Mouse (Mus musculus) lung, adult 2 months (tissue): Measurements from ENCODE around the gene Laptm5. TPM values are rescaled to one million over a fixed set of nuclear protein-coding genes. Genes with fewer than 3 reads are reported as not detected.
A peak's percentile ranks its signal among the peaks of the same experiment; 100 is the strongest.

Source experiments
- DNase-seq: peaks from one replicate; pipeline ENCODE4 v3.0.0; 2022
- H3K4me1 ChIP-seq: fragments of 200-500 bp; 2 replicates; pipeline ENCODE4 v1.6.1; 2011; ENCODE audit warnings: low read length; ENCODE audit not compliant: control insufficient read depth, insufficient read depth
- H3K4me3 ChIP-seq: fragments of 200-500 bp; replicated peaks from 2 replicates; pipeline ENCODE3; 2011; ENCODE audit warnings: low read depth, mild to moderate bottlenecking, control low read depth, low read length; ENCODE audit errors: extremely low read depth
- CTCF ChIP-seq: fragments of 200-500 bp; IDR thresholded peaks from 2 replicates; pipeline ENCODE4 v1.5.1; 2011; ENCODE audit warnings: mild to moderate bottlenecking, low read length, control low read depth; ENCODE audit not compliant: insufficient read depth
- POLR2A ChIP-seq: fragments of 200-500 bp; IDR thresholded peaks from 2 replicates; pipeline ENCODE4 v1.6.1; 2011; ENCODE audit warnings: low read depth, mild to moderate bottlenecking, control low read depth, low read length, borderline replicate concordance; ENCODE audit errors: extremely low read depth
- WGBS: fragments of 180-500 bp; shearing (Covaris S2); methylation state at CpG from one replicate; pipeline ENCODE4 v1.1.7; 2018; 5-methylcytosine and 5-hydroxymethylcytosine counted together
- polyA plus RNA-seq: library from polyadenylated mRNA; depleted of rRNA; stranded (reverse); fragments of >200 nt; gene quantifications from 2 replicates; pipeline ENCODE4 v1.2.3, GENCODE M21; 2012

Laptm5 gene
- polyA plus RNA-seq, 1 experiment: 317 TPM

DNA sequence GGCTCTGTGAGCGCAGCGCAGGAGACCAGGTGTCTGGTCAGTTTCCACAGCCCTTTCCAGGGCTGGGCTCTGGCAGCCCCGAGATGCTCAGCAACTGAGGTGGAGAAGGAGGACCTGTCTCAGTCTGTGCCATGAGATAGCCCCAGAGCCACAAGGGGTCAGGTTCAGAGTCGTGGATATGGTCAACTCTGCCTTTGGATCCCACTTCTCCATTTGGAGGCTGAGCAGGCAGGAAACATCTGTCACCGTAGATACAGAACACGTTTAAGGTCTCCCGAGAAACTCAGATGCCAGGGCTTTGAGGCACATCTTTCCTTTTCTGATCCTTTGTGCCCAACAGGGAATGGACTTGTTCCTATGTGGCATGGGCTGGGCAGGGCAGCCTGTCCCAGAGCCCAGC, 31.9 kb downstream of the Laptm5 start:
- no peak for DNase-seq
- WGBS: 62% methylated on average over 7 of the region's 7 CpGs
- Histone ChIP-seq H3K4me1 (no peaks in the 10 kb centered on the region), H3K4me3 (no peak overlapping the region)
- TF ChIP-seq POLR2A (no peak), CTCF (no peak)

DNA sequence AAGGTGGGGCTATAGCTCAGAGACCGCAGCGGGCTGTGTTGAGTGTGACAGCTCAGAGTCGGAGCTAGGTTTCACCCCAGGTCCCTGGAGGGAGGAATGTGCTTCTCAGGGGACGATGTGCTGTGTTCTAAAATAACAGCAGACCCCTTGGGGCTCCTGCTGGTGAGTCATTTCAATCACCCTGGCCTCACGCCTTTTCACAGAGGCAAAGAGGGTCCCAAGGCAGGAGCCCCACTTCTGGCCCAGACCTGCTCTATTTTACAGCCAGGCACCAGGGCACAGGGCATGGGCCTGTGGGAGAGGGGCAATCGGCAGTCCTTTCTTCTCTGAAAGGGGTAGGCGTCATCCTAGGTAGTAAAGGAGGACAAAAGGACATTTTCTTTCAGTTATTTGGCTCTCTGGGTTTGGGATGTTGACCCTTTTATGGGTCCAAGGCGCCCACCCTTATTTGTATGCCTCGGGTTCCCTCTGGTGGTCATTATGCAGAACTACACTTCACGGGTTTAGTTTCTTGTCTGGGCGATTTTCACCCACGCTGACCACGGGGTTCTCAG, 34.2 kb downstream of the Laptm5 start:
- 25% methylated on average over 13 of the region's 13 CpGs for WGBS
- Histone ChIP-seq H3K4me3 (no peak overlapping the region), H3K4me1 (no peaks in the 10 kb centered on the region)
- TF ChIP-seq POLR2A: no peak
- TF ChIP-seq CTCF: peak; percentile 46
- peak; percentile 15 for DNase-seq

DNA sequence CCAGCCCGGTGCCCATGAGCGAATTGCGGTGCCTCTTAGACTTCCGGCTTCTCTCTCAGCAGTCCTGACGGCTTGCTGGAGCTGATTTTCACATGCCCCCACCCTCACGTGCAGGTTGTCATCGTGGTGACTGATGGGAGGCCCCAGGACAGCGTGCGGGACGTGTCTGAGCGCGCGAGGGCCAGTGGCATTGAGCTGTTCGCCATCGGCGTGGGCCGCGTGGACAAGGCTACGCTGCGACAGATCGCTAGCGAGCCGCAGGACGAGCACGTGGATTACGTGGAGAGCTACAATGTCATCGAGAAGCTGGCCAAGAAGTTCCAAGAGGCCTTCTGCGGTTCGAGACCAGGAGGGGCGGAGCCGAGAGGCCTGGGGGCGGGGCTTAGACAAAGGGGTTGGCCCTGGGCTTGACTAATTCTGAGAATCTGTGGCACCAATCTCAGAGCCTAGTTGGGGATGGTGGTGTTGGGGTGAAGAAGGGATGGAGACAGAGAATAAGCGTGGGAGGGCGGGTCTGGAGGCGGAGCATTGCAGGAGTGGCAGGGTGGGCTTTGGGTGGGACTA, 37.0 kb downstream of the Laptm5 start:
- WGBS: 76% methylated on average over 35 of the region's 35 CpGs
- Histone ChIP-seq H3K4me1 (no peaks in the 10 kb centered on the region), H3K4me3 (no peak overlapping the region)
- DNase-seq: no peak
- TF ChIP-seq POLR2A: no peak
- TF ChIP-seq CTCF: no peak

DNA sequence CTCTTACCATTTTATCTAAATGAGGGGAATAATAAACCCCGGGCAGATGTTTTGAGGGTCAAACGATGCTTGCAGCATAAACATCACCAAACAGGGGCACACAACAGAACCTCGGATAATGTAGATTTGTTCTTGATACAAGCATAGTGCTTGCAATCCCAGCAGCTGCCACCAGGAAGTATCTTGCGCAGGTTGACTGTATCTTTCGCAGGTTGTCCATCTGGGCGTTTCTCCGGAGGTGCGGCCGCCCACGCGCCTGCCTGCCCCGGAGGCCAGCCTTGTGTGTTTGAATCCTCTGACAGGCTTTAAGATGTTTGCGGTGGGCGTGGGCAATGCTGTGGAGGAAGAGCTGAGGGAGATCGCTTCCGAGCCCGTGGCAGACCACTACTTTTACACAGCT, 39.6 kb downstream of the Laptm5 start:
- DNase-seq: no peak

DNA sequence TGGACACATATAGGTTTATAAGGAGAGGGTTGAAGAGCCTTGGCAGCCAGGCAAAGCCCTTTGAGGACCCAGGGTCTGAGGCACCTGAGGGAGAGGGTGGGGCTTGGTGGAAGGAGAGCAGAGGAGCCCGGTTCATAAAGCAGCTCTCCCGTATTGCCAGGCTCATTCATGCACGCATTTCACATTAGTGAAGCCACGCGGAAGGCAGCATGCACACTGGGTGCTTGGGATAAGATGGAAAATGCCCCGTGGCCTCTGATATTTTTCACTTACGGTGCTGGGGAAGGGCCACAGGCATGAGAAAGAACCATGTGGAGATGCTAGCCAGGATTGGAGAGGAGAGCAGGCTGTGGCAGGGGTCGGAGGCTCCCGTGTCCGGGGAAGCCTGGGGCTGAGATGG, 44.2 kb downstream of the Laptm5 start:
- WGBS: 70% methylated on average over 10 of the region's 10 CpGs
- DNase-seq: no peak
- H3K4me3 ChIP-seq: no peak overlapping the region
- H3K4me1 ChIP-seq: 0 out of 2 replicates have a peak, but pooled peaks cover 2% of the 10 kb centered on the region
- no peak for TF ChIP-seq CTCF

More for the DNA sequence above, 39.6 kb downstream of the Laptm5 start:
- 15% methylated on average over 17 of the region's 17 CpGs for WGBS
- Histone ChIP-seq H3K4me1 (no peaks in the 10 kb centered on the region), H3K4me3 (no peak overlapping the region)
- TF ChIP-seq CTCF: peak; percentile 29
- TF ChIP-seq POLR2A: no peak

DNA sequence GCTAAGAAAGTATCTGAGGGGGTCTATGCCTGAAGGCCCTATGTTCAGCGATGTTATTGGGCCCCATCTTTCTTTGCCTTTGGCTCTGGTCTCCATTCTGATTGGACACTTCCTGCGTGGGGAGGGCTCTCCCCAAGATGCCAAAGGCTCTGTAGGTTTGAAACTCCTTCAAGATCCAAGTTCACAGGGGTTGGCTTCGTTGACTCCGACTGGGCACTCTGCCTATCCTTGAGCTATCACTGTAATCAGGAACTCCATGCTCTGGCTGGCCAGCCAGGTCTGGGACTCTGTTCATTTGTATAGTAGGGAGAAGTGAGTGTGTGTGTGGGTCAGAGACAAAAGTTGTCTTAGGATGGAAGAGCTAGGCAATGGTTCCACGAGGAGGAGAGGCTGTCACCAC, 45.9 kb downstream of the Laptm5 start:
- TF ChIP-seq CTCF: no peak
- TF ChIP-seq POLR2A: no peak

DNA sequence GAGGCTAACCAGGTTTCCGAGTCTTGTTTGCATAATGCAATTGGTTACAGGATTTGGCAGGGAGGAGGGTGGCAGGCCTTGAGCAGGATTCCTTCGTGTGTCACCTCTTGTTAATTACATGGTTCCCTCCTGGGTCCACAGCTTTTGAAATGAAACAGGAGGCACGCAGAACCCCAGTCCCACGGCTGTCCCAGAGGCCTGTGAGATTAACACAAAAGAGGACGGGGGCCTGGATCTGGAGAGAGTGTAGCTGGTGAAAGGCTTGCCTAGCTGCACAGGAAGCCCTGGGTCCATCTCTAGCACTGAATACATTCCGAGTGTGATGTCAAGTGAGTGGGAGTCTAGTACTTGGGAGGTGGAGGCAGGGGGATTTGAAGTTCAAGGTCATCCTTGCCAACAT, 46.8 kb downstream of the Laptm5 start:
- Histone ChIP-seq H3K4me1 (0 out of 2 replicates have a peak, but pooled peaks cover 2% of the 10 kb centered on the region), H3K4me3 (no peak overlapping the region)
- DNase-seq: no peak
- WGBS: 58% methylated on average over 6 of the region's 6 CpGs
- TF ChIP-seq POLR2A (no peak), CTCF (no peak)

More for the DNA sequence above, 45.9 kb downstream of the Laptm5 start:
- WGBS: 54% methylated on average over 5 of the region's 5 CpGs
- no peak overlapping the region for H3K4me3 ChIP-seq
- 0 out of 2 replicates have a peak, but pooled peaks cover 2% of the 10 kb centered on the region for H3K4me1 ChIP-seq
- DNase-seq: no peak

DNA sequence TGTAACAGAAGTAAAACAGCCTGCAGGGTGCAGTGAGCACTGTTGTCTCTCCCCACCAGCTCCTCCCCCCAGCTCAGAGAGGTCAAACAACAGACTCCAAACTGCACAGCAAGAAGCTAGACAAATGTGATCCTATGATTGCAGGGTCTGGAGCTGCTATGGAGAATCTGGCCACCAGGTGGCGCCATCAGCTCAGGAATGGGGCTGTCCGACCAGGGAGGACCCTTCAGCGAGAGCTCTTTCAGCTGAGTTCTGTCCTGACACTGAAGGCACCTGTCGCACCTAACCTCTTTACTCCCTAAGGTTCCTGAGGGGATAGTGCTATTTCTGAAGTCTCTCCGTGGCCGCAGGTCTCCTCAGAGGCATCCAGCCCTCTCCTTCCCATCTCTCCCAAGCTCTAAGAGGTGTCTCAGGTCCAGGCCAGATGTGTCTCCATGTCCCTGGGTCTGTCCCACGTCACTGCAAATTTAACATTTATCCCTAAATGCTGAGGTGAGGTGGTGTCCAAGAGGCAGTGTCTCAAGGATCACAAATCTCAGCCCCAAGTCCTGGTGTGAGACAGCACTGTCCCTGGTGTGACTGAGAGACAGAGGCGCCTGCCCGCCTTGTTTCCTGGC, 47.3 kb downstream of the Laptm5 start:
- Histone ChIP-seq H3K4me3 (no peak overlapping the region), H3K4me1 (0 out of 2 replicates have a peak, but pooled peaks cover 2% of the 10 kb centered on the region)
- 16% methylated on average over 9 of the region's 9 CpGs for WGBS
- DNase-seq: peak; percentile 81
- no peak for TF ChIP-seq POLR2A
- peak; percentile 97 for TF ChIP-seq CTCF

DNA sequence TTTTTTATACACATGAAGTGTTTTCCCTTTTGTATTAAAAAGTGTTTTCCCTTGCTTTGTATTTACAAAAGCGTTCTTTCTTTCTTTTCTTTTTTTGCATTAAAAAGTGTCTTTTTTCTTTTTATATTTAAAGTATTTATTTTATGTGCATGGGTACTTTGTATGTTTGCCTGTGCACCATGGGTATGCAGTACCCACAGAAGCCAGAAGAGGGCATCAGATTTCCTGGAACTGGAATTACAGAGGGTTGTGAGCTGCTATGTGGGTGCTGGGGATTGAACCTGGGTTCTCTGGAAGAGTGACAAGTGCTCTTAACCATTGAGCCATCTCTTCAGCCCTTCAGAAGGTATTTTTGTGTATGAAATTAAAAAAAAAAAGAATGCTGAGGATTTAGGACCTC, 58.4 kb downstream of the Laptm5 start:
- no peaks in the 10 kb centered on the region for H3K4me1 ChIP-seq
- TF ChIP-seq CTCF (no peak), POLR2A (no peak)
- no peak for DNase-seq
- H3K4me3 ChIP-seq: no peak overlapping the region
- 100% methylated on average over 1 of the region's 1 CpGs for WGBS

DNA sequence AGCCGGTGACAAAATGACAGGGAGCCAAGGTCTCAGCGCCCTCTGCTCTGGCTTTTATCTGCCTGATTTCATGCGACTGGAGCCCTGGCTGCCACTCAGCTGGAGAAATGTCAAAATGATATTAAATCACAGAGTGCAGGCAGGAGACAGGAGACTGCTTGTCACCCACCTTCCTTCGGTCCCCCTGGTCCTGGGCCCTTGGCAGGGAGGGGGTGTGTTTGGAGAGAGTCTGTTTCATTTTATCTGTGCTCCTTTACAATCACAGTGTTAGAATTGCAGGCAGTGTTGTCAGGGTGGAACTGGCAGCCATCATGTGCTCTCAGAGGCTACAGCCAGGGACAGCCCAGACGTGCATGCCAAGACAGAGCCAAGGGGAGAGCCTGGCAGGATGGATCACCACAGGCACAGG, 59.5 kb downstream of the Laptm5 start:
- no peak for TF ChIP-seq CTCF
- TF ChIP-seq POLR2A: no peak
- no peak for DNase-seq
- 71% methylated on average over 5 of the region's 5 CpGs for WGBS
- Histone ChIP-seq H3K4me1 (no peaks in the 10 kb centered on the region), H3K4me3 (no peak overlapping the region)
